Mouse (Mus musculus) thymus, adult 2 months (tissue): ENCODE data around the gene Dclk1.

Source experiments
- CTCF ChIP-seq: fragments of 200-500 bp; IDR thresholded peaks from 2 replicates; pipeline ENCODE4 v1.5.1; 2012; ENCODE audit warnings: mild to moderate bottlenecking, control low read depth, low read length, moderate library complexity, borderline replicate concordance; ENCODE audit not compliant: control insufficient read depth, poor library complexity, insufficient read depth; ENCODE audit errors: extremely low read depth
- POLR2A ChIP-seq: fragments of 200-500 bp; IDR thresholded peaks from 2 replicates; pipeline ENCODE4 v1.6.1; 2012; ENCODE audit warnings: mild to moderate bottlenecking, low read length, control low read depth, moderate library complexity; ENCODE audit not compliant: control insufficient read depth, poor library complexity, insufficient read depth; ENCODE audit errors: extremely low read depth

GRCm38 (mm10) chr3:55461685-55462655, 219.8 kb downstream of the Dclk1 start:
- TF ChIP-seq CTCF = no peak
- TF ChIP-seq POLR2A = no peak
